Mouse (Mus musculus): Measurements from ENCODE around the gene Nfkb1. TPM values are rescaled to one million over a fixed set of nuclear protein-coding genes. Genes with fewer than 3 reads are reported as not detected.

Nfkb1 gene
- polyA plus RNA-seq, 1 experiment from 2014 or later: 7.2 TPM

- Histone ChIP-seq H3K4me1 (replicated peaks) (no peaks in the 10 kb centered on the region), H3K4me2 (replicated peaks) (no peak overlapping the region), H3K9me3 (no peaks in the 10 kb centered on the region), H3K9ac (replicated peaks) (no peak overlapping the region), H3K27me3 (no peaks in the 10 kb centered on the region), H3K27ac (no peak overlapping the region), H3K4me3 (replicated peaks) (no peak overlapping the region), H3K36me3 (no peaks in the 10 kb centered on the region)
- ATAC-seq: no peak
- WGBS: 90% methylated on average over 2 of the region's 2 CpGs
Measured at GRCm38 (mm10) chr3:135722104-135722503, 30.8 kb upstream of the Nfkb1 start.

- no peak overlapping the region for H3K9ac ChIP-seq (replicated peaks)
- H3K9me3 ChIP-seq: no peaks in the 10 kb centered on the region
- no peak overlapping the region for H3K4me3 ChIP-seq (replicated peaks)
- H3K4me2 ChIP-seq (replicated peaks): no peak overlapping the region
- H3K27me3 ChIP-seq: no peaks in the 10 kb centered on the region
- no peaks in the 10 kb centered on the region for H3K36me3 ChIP-seq
- 96% methylated on average over 3 of the region's 3 CpGs for WGBS
- no peak for ATAC-seq
- H3K4me1 ChIP-seq (replicated peaks): no peaks in the 10 kb centered on the region
- no peak overlapping the region for H3K27ac ChIP-seq
Measured at GRCm38 (mm10) chr3:135719969-135720368, 28.6 kb upstream of the Nfkb1 start.

GRCm38 (mm10) chr3:135719179-135719532, 27.8 kb upstream of the Nfkb1 start:
- ATAC-seq: no peak
- Histone ChIP-seq H3K9me3 (no peaks in the 10 kb centered on the region), H3K4me3 (replicated peaks) (no peak overlapping the region), H3K27ac (no peak overlapping the region), H3K4me1 (replicated peaks) (no peaks in the 10 kb centered on the region), H3K9ac (replicated peaks) (no peak overlapping the region), H3K27me3 (no peaks in the 10 kb centered on the region), H3K4me2 (replicated peaks) (no peak overlapping the region), H3K36me3 (no peaks in the 10 kb centered on the region)
- 89% methylated on average over 6 of the region's 6 CpGs for WGBS

- no peak overlapping the region for H3K4me2 ChIP-seq (replicated peaks)
- no peak overlapping the region for H3K27ac ChIP-seq
- no peak for ATAC-seq
- no peaks in the 10 kb centered on the region for H3K9me3 ChIP-seq
- H3K27me3 ChIP-seq: no peaks in the 10 kb centered on the region
- no peaks in the 10 kb centered on the region for H3K4me1 ChIP-seq (replicated peaks)
- 85% methylated on average over 6 of the region's 6 CpGs for WGBS
- no peak overlapping the region for H3K4me3 ChIP-seq (replicated peaks)
- H3K9ac ChIP-seq (replicated peaks): no peak overlapping the region
- H3K36me3 ChIP-seq: no peaks in the 10 kb centered on the region
Measured at GRCm38 (mm10) chr3:135718323-135719178, 27.2 kb upstream of the Nfkb1 start.

GRCm38 (mm10) chr3:135713016-135713950, 21.9 kb upstream of the Nfkb1 start:
- Histone ChIP-seq H3K27ac (no peak overlapping the region), H3K4me1 (replicated peaks) (no peaks in the 10 kb centered on the region), H3K9ac (replicated peaks) (no peak overlapping the region), H3K9me3 (no peaks in the 10 kb centered on the region), H3K36me3 (no peaks in the 10 kb centered on the region), H3K27me3 (no peaks in the 10 kb centered on the region), H3K4me3 (replicated peaks) (no peak overlapping the region), H3K4me2 (replicated peaks) (no peak overlapping the region)
- whole genome bisulfite sequencing: 58% methylated on average over 3 of the region's 4 CpGs
- no peak for ATAC-seq

- H3K36me3 ChIP-seq: no peaks in the 10 kb centered on the region
- H3K27me3 ChIP-seq: no peaks in the 10 kb centered on the region
- ATAC-seq: no peak
- 93% methylated on average over 4 of the region's 4 CpGs for WGBS
- H3K9me3 ChIP-seq: no peaks in the 10 kb centered on the region
- H3K27ac ChIP-seq: no peak overlapping the region
- no peak overlapping the region for H3K4me2 ChIP-seq (replicated peaks)
- H3K9ac ChIP-seq (replicated peaks): no peak overlapping the region
- no peak overlapping the region for H3K4me3 ChIP-seq (replicated peaks)
- no peaks in the 10 kb centered on the region for H3K4me1 ChIP-seq (replicated peaks)
Measured at GRCm38 (mm10) chr3:135711613-135712012, 20.3 kb upstream of the Nfkb1 start.

- no peaks in the 10 kb centered on the region for H3K9me3 ChIP-seq
- H3K9ac ChIP-seq (replicated peaks): no peak overlapping the region
- no peaks in the 10 kb centered on the region for H3K27me3 ChIP-seq
- H3K4me1 ChIP-seq (replicated peaks): no peaks in the 10 kb centered on the region
- H3K4me3 ChIP-seq (replicated peaks): no peak overlapping the region
- H3K36me3 ChIP-seq: no peaks in the 10 kb centered on the region
- 94% methylated on average over 9 of the region's 9 CpGs for WGBS
- no peak overlapping the region for H3K4me2 ChIP-seq (replicated peaks)
- no peak overlapping the region for H3K27ac ChIP-seq
- no peak for ATAC-seq
Measured at GRCm38 (mm10) chr3:135711040-135711570, 19.8 kb upstream of the Nfkb1 start.

- ATAC-seq: no peak
- Histone ChIP-seq H3K4me1 (replicated peaks) (no peaks in the 10 kb centered on the region), H3K4me3 (replicated peaks) (no peak overlapping the region), H3K36me3 (no peaks in the 10 kb centered on the region), H3K27me3 (no peaks in the 10 kb centered on the region), H3K4me2 (replicated peaks) (no peak overlapping the region), H3K9me3 (no peaks in the 10 kb centered on the region), H3K27ac (no peak overlapping the region), H3K9ac (replicated peaks) (no peak overlapping the region)
- WGBS: 77% methylated on average over 2 of the region's 2 CpGs
Measured at GRCm38 (mm10) chr3:135703307-135703706, 12.0 kb upstream of the Nfkb1 start.

- no peaks in the 10 kb centered on the region for H3K36me3 ChIP-seq
- H3K4me1 ChIP-seq (replicated peaks): no peaks in the 10 kb centered on the region
- WGBS: 91% methylated on average over 5 of the region's 5 CpGs
Measured at GRCm38 (mm10) chr3:135702658-135703057, 11.3 kb upstream of the Nfkb1 start.

GRCm38 (mm10) chr3:135699523-135700264, 8.3 kb upstream of the Nfkb1 start:
- H3K9ac ChIP-seq (replicated peaks): no peak overlapping the region
- no peak overlapping the region for H3K4me3 ChIP-seq (replicated peaks)
- H3K27me3 ChIP-seq: no peaks in the 10 kb centered on the region
- no peak overlapping the region for H3K4me2 ChIP-seq (replicated peaks)
- WGBS: 60% methylated on average over 10 of the region's 10 CpGs
- no peaks in the 10 kb centered on the region for H3K36me3 ChIP-seq
- no peaks in the 10 kb centered on the region for H3K9me3 ChIP-seq
- H3K27ac ChIP-seq: no peak overlapping the region
- no peaks in the 10 kb centered on the region for H3K4me1 ChIP-seq (replicated peaks)
- no peak for ATAC-seq

More at GRCm38 (mm10) chr3:135702658-135703057, 11.3 kb upstream of the Nfkb1 start:
- Histone ChIP-seq H3K27ac (no peak overlapping the region), H3K4me3 (replicated peaks) (no peak overlapping the region), H3K9ac (replicated peaks) (no peak overlapping the region), H3K4me2 (replicated peaks) (no peak overlapping the region), H3K27me3 (no peaks in the 10 kb centered on the region), H3K9me3 (no peaks in the 10 kb centered on the region)
- ATAC-seq: no peak

- Histone ChIP-seq H3K9me3 (no peaks in the 10 kb centered on the region), H3K27ac (no peak overlapping the region), H3K4me1 (replicated peaks) (no peaks in the 10 kb centered on the region; the same call in 1 of the 2 replicates), H3K4me3 (replicated peaks) (no peak overlapping the region), H3K9ac (replicated peaks) (no peak overlapping the region), H3K36me3 (no peaks in the 10 kb centered on the region), H3K4me2 (replicated peaks) (no peak overlapping the region), H3K27me3 (peaks cover 3% of the 10 kb centered on the region)
- no peak for ATAC-seq
- WGBS: 68% methylated on average over 12 of the region's 12 CpGs
Measured at GRCm38 (mm10) chr3:135698466-135698975, 7.2 kb upstream of the Nfkb1 start.

Measured in midbrain, embryonic 13.5 days (tissue).